Mouse (Mus musculus) liver (tissue): Measurements from ENCODE around the gene 3425401B19Rik.
A peak's percentile ranks its signal among the peaks of the same experiment; 100 is the strongest.

Experiments used
- DNase-seq: peaks from one replicate; pipeline ENCODE4 v3.0.0-alpha.2; 2020; ENCODE audit warnings: mixed read lengths

3425401B19Rik gene

GRCm38 (mm10) chr14:32659781-32660180 is 25.3 kb downstream of the 3425401B19Rik start:
- no peak for DNase-seq

GRCm38 (mm10) chr14:32638485-32638884 is 46.6 kb downstream of the 3425401B19Rik start:
- DNase-seq = no peak

- DNase-seq = no peak
Observed at GRCm38 (mm10) chr14:32634015-32634682, 50.9 kb downstream of the 3425401B19Rik start.

GRCm38 (mm10) chr14:32632908-32633600 is 52.0 kb downstream of the 3425401B19Rik start:
- no peak for DNase-seq

GRCm38 (mm10) chr14:32628584-32628983 is 56.5 kb downstream of the 3425401B19Rik start:
- DNase-seq = no peak

- no peak for DNase-seq
Observed at GRCm38 (mm10) chr14:32627271-32627670, 57.8 kb downstream of the 3425401B19Rik start.

GRCm38 (mm10) chr14:32624811-32625210 is 60.3 kb downstream of the 3425401B19Rik start:
- no peak for DNase-seq

- DNase-seq = no peak
Observed at GRCm38 (mm10) chr14:32624245-32624644, 60.8 kb downstream of the 3425401B19Rik start.

GRCm38 (mm10) chr14:32617253-32617652 is 67.8 kb downstream of the 3425401B19Rik start:
- no peak for DNase-seq

GRCm38 (mm10) chr14:32609392-32609791 is 75.7 kb downstream of the 3425401B19Rik start:
- DNase-seq = peak; percentile 23
